Mouse (Mus musculus): ENCODE results near the gene Fosl1. TPM values are rescaled to one million over a fixed set of nuclear protein-coding genes. Genes with fewer than 3 reads are reported as not detected.

The Fosl1 gene
- polyA plus RNA-seq, 1 experiment from 2014 or later: not detected

DNA sequence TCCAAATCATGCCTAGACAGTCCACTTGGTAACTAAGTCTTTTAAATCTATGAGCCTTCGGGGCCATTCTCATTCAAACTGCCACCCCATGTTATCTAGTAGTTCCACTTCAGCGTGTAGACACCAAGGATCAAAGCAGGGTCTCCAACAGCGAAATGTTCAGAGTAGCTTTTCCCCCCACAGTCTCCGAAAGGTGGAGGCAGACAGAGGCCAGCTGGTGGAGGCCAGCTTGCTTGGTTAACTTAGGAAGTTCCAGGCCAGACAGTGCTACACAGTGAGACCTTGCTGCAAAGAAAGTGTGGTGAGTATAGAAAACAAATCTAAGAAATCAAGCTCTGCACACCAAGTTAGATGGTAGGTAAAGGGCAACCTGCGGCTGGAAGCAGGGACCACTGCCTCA lies 36.7 kb upstream of the Fosl1 start:
- Histone ChIP-seq H3K27me3 (ENCODE audit: control insufficient read depth, insufficient read depth, low read length) (no peaks in the 10 kb centered on the region), H3K4me1 (replicated peaks; ENCODE audit: control insufficient read depth, insufficient read depth, low read length) (0 out of 2 replicates have a peak, but pooled peaks cover 3% of the 10 kb centered on the region), H3K36me3 (ENCODE audit: control insufficient read depth, insufficient read depth, low read length) (no peaks in the 10 kb centered on the region), H3K4me2 (replicated peaks; ENCODE audit: low read depth, low read length) (no peak overlapping the region), H3K9ac (ENCODE audit: low read depth, low read length) (no peak overlapping the region), H3K27ac (ENCODE audit: low read depth, low read length) (no peak overlapping the region), H3K4me3 (ENCODE audit: low read depth, low read length) (no peak overlapping the region), H3K9me3 (ENCODE audit: control insufficient read depth, low read length) (no peaks in the 10 kb centered on the region)
- WGBS: 85% methylated on average over 5 of the region's 5 CpGs
- DNase-seq (ENCODE audit: low spot score) (no peak), ATAC-seq (ENCODE audit: low FRiP score) (no peak)

DNA sequence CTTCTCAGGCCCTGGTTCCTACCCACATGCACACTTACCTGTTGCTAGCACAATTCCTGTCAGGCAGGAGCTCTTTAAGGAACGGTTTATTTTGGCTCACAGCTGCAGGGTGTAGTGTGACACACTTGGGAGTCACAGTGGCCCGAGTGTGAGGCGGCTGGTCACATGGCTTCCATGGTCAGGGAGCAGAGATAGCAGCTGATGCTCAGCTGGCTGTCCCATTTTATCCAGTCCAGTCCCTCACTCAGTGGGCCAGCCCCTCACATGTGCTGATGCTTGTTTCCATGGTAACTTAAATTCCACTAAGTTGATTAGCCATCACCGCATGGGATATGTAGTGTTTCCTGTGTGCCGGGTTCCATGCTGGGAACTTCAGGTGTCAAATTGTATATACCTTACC lies 35.4 kb upstream of the Fosl1 start:
- no peak overlapping the region for H3K4me3 ChIP-seq (ENCODE audit: low read depth, low read length)
- ATAC-seq (ENCODE audit: low FRiP score) (no peak), DNase-seq (ENCODE audit: low spot score) (no peak)
- H3K9ac ChIP-seq (ENCODE audit: low read depth, low read length): no peak overlapping the region
- H3K4me2 ChIP-seq (replicated peaks; ENCODE audit: low read depth, low read length): no peak overlapping the region
- no peak overlapping the region for H3K27ac ChIP-seq (ENCODE audit: low read depth, low read length)
- no peaks in the 10 kb centered on the region for H3K9me3 ChIP-seq (ENCODE audit: control insufficient read depth, low read length)
- H3K27me3 ChIP-seq (ENCODE audit: control insufficient read depth, insufficient read depth, low read length): no peaks in the 10 kb centered on the region
- H3K4me1 ChIP-seq (replicated peaks; ENCODE audit: control insufficient read depth, insufficient read depth, low read length): 0 out of 2 replicates have a peak, but pooled peaks cover 3% of the 10 kb centered on the region
- no peaks in the 10 kb centered on the region for H3K36me3 ChIP-seq (ENCODE audit: control insufficient read depth, insufficient read depth, low read length)
- WGBS: 69% methylated on average over 5 of the region's 5 CpGs

GRCm38 (mm10) chr19:5413840-5414239 lies 33.5 kb upstream of the Fosl1 start:
- Histone ChIP-seq H3K4me3 (ENCODE audit: low read depth, low read length) (no peak overlapping the region), H3K4me2 (replicated peaks; ENCODE audit: low read depth, low read length) (no peak overlapping the region), H3K36me3 (ENCODE audit: control insufficient read depth, insufficient read depth, low read length) (no peaks in the 10 kb centered on the region), H3K9me3 (ENCODE audit: control insufficient read depth, low read length) (no peaks in the 10 kb centered on the region), H3K9ac (ENCODE audit: low read depth, low read length) (no peak overlapping the region), H3K27me3 (ENCODE audit: control insufficient read depth, insufficient read depth, low read length) (no peaks in the 10 kb centered on the region), H3K4me1 (replicated peaks; ENCODE audit: control insufficient read depth, insufficient read depth, low read length) (no peaks in the 10 kb centered on the region), H3K27ac (ENCODE audit: low read depth, low read length) (no peak overlapping the region)
- DNase-seq (ENCODE audit: low spot score) (no peak), ATAC-seq (ENCODE audit: low FRiP score) (no peak)
- WGBS: 71% methylated on average over 4 of the region's 4 CpGs

- Histone ChIP-seq H3K4me2 (replicated peaks; ENCODE audit: low read depth, low read length) (no peak overlapping the region), H3K4me3 (ENCODE audit: low read depth, low read length) (no peak overlapping the region), H3K36me3 (ENCODE audit: control insufficient read depth, insufficient read depth, low read length) (no peaks in the 10 kb centered on the region), H3K27me3 (ENCODE audit: control insufficient read depth, insufficient read depth, low read length) (no peaks in the 10 kb centered on the region), H3K27ac (ENCODE audit: low read depth, low read length) (no peak overlapping the region), H3K4me1 (replicated peaks; ENCODE audit: control insufficient read depth, insufficient read depth, low read length) (no peaks in the 10 kb centered on the region), H3K9me3 (ENCODE audit: control insufficient read depth, low read length) (no peaks in the 10 kb centered on the region), H3K9ac (ENCODE audit: low read depth, low read length) (no peak overlapping the region)
- WGBS: 83% methylated on average over 2 of the region's 2 CpGs
- no peak for ATAC-seq (ENCODE audit: low FRiP score)
- no peak for DNase-seq (ENCODE audit: low spot score)
Observed at GRCm38 (mm10) chr19:5414534-5414957, 32.8 kb upstream of the Fosl1 start.

DNA sequence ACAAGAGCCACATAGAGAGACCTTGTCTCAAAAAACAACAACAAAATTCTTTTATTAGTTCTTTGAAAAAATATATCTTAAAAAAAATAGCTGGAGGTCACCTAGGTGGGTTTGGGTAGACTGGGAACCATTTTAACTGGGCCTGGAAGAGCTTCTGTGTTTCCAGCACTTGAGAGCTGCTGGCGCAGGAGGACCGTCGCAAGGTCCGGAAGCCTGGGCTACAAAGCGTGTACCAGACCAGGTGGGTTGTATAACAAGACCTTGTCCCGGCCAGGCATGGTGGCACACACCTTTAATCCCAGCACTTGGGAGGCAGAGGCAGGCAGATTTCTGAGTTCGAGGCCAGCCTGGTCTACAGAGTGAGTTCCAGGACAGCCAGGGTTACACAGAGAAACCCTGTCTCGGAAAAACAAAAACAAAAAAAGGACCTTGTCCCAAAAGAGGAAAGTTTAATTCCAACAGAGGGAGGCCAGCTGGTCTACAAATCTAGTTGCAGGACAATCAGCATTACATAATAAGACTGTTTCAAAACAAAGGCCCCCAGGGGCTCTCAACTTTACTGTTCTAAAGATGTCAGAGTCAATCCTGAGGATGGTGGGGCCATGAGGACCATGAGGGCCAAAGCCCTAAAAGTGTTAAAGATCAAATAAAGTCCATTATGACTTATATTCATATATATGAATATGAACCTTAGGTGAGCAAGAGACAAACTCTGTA lies 28.4 kb upstream of the Fosl1 start:
- DNase-seq (ENCODE audit: low spot score) (no peak), ATAC-seq (ENCODE audit: low FRiP score) (no peak)
- Histone ChIP-seq H3K27ac (ENCODE audit: low read depth, low read length) (no peak overlapping the region), H3K4me3 (ENCODE audit: low read depth, low read length) (no peak overlapping the region), H3K27me3 (ENCODE audit: control insufficient read depth, insufficient read depth, low read length) (no peaks in the 10 kb centered on the region), H3K9ac (ENCODE audit: low read depth, low read length) (no peak overlapping the region), H3K36me3 (ENCODE audit: control insufficient read depth, insufficient read depth, low read length) (peaks cover 5% of the 10 kb centered on the region; the same call in 1 of the 2 replicates), H3K9me3 (ENCODE audit: control insufficient read depth, low read length) (no peaks in the 10 kb centered on the region), H3K4me1 (replicated peaks; ENCODE audit: control insufficient read depth, insufficient read depth, low read length) (peaks cover 8% of the 10 kb centered on the region; the same call in 1 of the 2 replicates), H3K4me2 (replicated peaks; ENCODE audit: low read depth, low read length) (no peak overlapping the region)
- 95% methylated on average over 7 of the region's 8 CpGs for WGBS

GRCm38 (mm10) chr19:5419630-5420029 lies 27.7 kb upstream of the Fosl1 start:
- Histone ChIP-seq H3K9me3 (ENCODE audit: control insufficient read depth, low read length) (no peaks in the 10 kb centered on the region), H3K4me3 (ENCODE audit: low read depth, low read length) (no peak overlapping the region), H3K36me3 (ENCODE audit: control insufficient read depth, insufficient read depth, low read length) (peaks cover 5% of the 10 kb centered on the region; the same call in 1 of the 2 replicates), H3K4me1 (replicated peaks; ENCODE audit: control insufficient read depth, insufficient read depth, low read length) (peaks cover 8% of the 10 kb centered on the region; the same call in 1 of the 2 replicates), H3K4me2 (replicated peaks; ENCODE audit: low read depth, low read length) (no peak overlapping the region), H3K27me3 (ENCODE audit: control insufficient read depth, insufficient read depth, low read length) (no peaks in the 10 kb centered on the region), H3K27ac (ENCODE audit: low read depth, low read length) (no peak overlapping the region), H3K9ac (ENCODE audit: low read depth, low read length) (no peak overlapping the region)
- ATAC-seq (ENCODE audit: low FRiP score) (no peak), DNase-seq (ENCODE audit: low spot score) (no peak)
- 92% methylated on average over 9 of the region's 9 CpGs for whole genome bisulfite sequencing

DNA sequence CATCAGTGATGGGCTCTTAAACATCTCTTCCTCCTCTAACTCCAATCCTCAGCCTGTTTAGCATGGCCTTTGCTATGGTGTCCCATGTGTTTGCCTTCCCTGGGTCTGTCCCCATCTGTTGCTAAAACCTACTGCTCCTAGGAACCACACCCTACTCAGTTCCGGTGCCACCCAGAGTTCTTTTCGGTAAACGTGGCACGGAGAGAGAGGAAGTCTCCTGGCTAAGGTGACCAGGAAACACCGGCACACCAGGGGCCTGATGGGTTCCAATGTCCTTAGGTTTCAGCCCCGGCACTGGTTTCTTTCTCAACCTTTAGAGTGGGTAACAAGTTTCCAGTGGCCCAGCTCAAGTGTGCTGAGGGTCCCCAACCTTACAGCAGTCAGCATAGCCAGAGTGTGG lies 26.8 kb upstream of the Fosl1 start:
- Histone ChIP-seq H3K4me2 (replicated peaks; ENCODE audit: low read depth, low read length) (no peak overlapping the region), H3K27ac (ENCODE audit: low read depth, low read length) (no peak overlapping the region), H3K9me3 (ENCODE audit: control insufficient read depth, low read length) (no peaks in the 10 kb centered on the region), H3K4me3 (ENCODE audit: low read depth, low read length) (no peak overlapping the region), H3K27me3 (ENCODE audit: control insufficient read depth, insufficient read depth, low read length) (no peaks in the 10 kb centered on the region), H3K9ac (ENCODE audit: low read depth, low read length) (no peak overlapping the region), H3K4me1 (replicated peaks; ENCODE audit: control insufficient read depth, insufficient read depth, low read length) (peaks cover 8% of the 10 kb centered on the region; the same call in 1 of the 2 replicates), H3K36me3 (ENCODE audit: control insufficient read depth, insufficient read depth, low read length) (peaks cover 5% of the 10 kb centered on the region; the same call in 1 of the 2 replicates)
- DNase-seq (ENCODE audit: low spot score): no peak
- ATAC-seq (ENCODE audit: low FRiP score): no peak
- 96% methylated on average over 6 of the region's 6 CpGs for WGBS

GRCm38 (mm10) chr19:5421784-5422183 lies 25.6 kb upstream of the Fosl1 start:
- no peak overlapping the region for H3K9ac ChIP-seq (ENCODE audit: low read depth, low read length)
- H3K36me3 ChIP-seq (ENCODE audit: control insufficient read depth, insufficient read depth, low read length): peaks cover 5% of the 10 kb centered on the region; the same call in 1 of the 2 replicates
- H3K4me1 ChIP-seq (replicated peaks; ENCODE audit: control insufficient read depth, insufficient read depth, low read length): peaks cover 16% of the 10 kb centered on the region
- ATAC-seq (ENCODE audit: low FRiP score): no peak
- no peaks in the 10 kb centered on the region for H3K27me3 ChIP-seq (ENCODE audit: control insufficient read depth, insufficient read depth, low read length)
- no peak overlapping the region for H3K4me3 ChIP-seq (ENCODE audit: low read depth, low read length)
- no peak overlapping the region for H3K27ac ChIP-seq (ENCODE audit: low read depth, low read length)
- 91% methylated on average over 5 of the region's 5 CpGs for WGBS
- no peak for DNase-seq (ENCODE audit: low spot score)
- H3K9me3 ChIP-seq (ENCODE audit: control insufficient read depth, low read length): no peaks in the 10 kb centered on the region
- H3K4me2 ChIP-seq (replicated peaks; ENCODE audit: low read depth, low read length): no peak overlapping the region

DNA sequence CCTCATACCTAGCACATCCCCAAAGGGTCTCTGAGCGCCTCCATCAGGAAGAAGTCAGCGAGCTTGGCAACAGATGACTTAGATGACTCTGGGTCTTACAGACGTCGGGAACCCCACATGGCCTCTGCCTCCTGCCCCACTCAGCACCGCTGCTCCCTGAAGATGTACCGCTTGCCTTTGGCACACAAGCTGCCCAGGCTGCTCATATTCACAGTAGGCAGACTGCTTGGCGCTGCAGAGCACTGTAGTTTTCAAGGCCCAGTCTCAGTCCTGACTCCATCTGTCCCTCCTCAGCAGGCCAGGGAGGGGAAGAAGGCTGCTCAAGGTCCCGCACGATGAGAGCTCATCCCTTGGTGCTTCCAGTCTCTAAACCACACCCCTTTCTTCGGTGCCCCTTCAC lies 25.1 kb upstream of the Fosl1 start:
- Histone ChIP-seq H3K4me2 (replicated peaks; ENCODE audit: low read depth, low read length) (no peak overlapping the region), H3K4me1 (replicated peaks; ENCODE audit: control insufficient read depth, insufficient read depth, low read length) (peaks cover 17% of the 10 kb centered on the region), H3K4me3 (ENCODE audit: low read depth, low read length) (no peak overlapping the region), H3K9ac (ENCODE audit: low read depth, low read length) (no peak overlapping the region), H3K27ac (ENCODE audit: low read depth, low read length) (no peak overlapping the region), H3K9me3 (ENCODE audit: control insufficient read depth, low read length) (no peaks in the 10 kb centered on the region), H3K36me3 (ENCODE audit: control insufficient read depth, insufficient read depth, low read length) (peaks cover 5% of the 10 kb centered on the region; the same call in 1 of the 2 replicates), H3K27me3 (ENCODE audit: control insufficient read depth, insufficient read depth, low read length) (no peaks in the 10 kb centered on the region)
- 90% methylated on average over 10 of the region's 10 CpGs for WGBS
- DNase-seq (ENCODE audit: low spot score) (no peak), ATAC-seq (ENCODE audit: low FRiP score) (no peak)

All from hindbrain, embryonic 11.5 days (tissue).